Mouse (Mus musculus) CH12.LX (cell line): ENCODE measurements around the gene Naa16. TPM values are rescaled to one million over a fixed set of nuclear protein-coding genes. Genes with fewer than 3 reads are reported as not detected.
A peak's percentile ranks its signal among the peaks of the same experiment; 100 is the strongest.

Source experiments
- DNase-seq: peaks from one replicate; pipeline ENCODE4 v3.0.0-alpha.2; 2013; ENCODE audit errors: extremely low read depth
- H3K27ac ChIP-seq: 2 replicates; pipeline ENCODE4 v1.5.1; 2012; ENCODE audit warnings: low read depth, mild to moderate bottlenecking, control low read depth, moderate library complexity; ENCODE audit not compliant: insufficient read depth
- H3K27me3 ChIP-seq: replicated peaks from 2 replicates; pipeline ENCODE3; 2012; ENCODE audit warnings: inconsistent platforms
- H3K36me3 ChIP-seq, 2 experiments: replicated peaks in 1 of 2; 2 replicates each; pipeline versions ENCODE3 to v1.6.1; 2012; ENCODE audit warnings: inconsistent platforms in 1 of 2, low read length in 1 of 2, mild to moderate bottlenecking in 1 of 2, mixed read lengths in 1 of 2, moderate library complexity in 1 of 2; ENCODE audit not compliant: control insufficient read depth in 1 of 2, insufficient read depth in 1 of 2
- H3K4me1 ChIP-seq, 2 experiments: 2 replicates each; pipeline ENCODE4 v1.6.1; 2012; ENCODE audit warnings: inconsistent platforms in 1 of 2, moderate library complexity in 1 of 2; ENCODE audit not compliant: insufficient read depth in 2 of 2, control insufficient read depth in 1 of 2
- H3K4me2 ChIP-seq: 2 replicates; pipeline ENCODE4 v1.6.1; 2012; ENCODE audit warnings: low read depth, mild to moderate bottlenecking, control low read depth; ENCODE audit not compliant: poor library complexity, insufficient read depth, severe bottlenecking
- H3K4me3 ChIP-seq, 3 experiments: fragments of 150-350 bp in 1 of 3; sonication (generic) in 1 of 3; replicated peaks in 1 of 3; 2 replicates each; pipeline versions ENCODE3 to v1.5.1; 2011 to 2012; ENCODE audit warnings: low read depth in 2 of 3, low read length in 2 of 3, mild to moderate bottlenecking in 2 of 3, moderate library complexity in 2 of 3, control low read depth in 1 of 3, improper control_type of control experiment in 1 of 3, inconsistent platforms in 1 of 3, mixed read lengths in 1 of 3; ENCODE audit not compliant: poor library complexity in 1 of 3
- H3K79me2 ChIP-seq: replicated peaks from 2 replicates; pipeline ENCODE4 v1.6.1; 2012; ENCODE audit warnings: mild to moderate bottlenecking, moderate library complexity; ENCODE audit not compliant: control insufficient read depth, poor library complexity, insufficient read depth, severe bottlenecking; ENCODE audit errors: extremely low read depth
- H3K9ac ChIP-seq: 2 replicates; pipeline ENCODE4 v1.6.1; 2012; ENCODE audit warnings: low read depth, mild to moderate bottlenecking, control low read depth, moderate library complexity; ENCODE audit not compliant: insufficient read depth
- H3K9me3 ChIP-seq: replicated peaks from 2 replicates; pipeline ENCODE3; 2012; ENCODE audit warnings: low read length, inconsistent platforms, mixed read lengths
- MAX ChIP-seq: IDR thresholded peaks from 2 replicates; pipeline ENCODE4 v1.6.1; 2011; ENCODE audit warnings: low read length, improper control_type of control experiment
- MEF2A ChIP-seq: IDR thresholded peaks from 2 replicates; pipeline ENCODE4 v1.6.1; 2014; ENCODE audit warnings: low read depth, mild to moderate bottlenecking, inconsistent platforms, low read length, improper control_type of control experiment, borderline replicate concordance
- NELFE ChIP-seq: IDR thresholded peaks from 2 replicates; pipeline ENCODE4 v1.6.1; 2011; ENCODE audit warnings: low read depth, low read length, improper control_type of control experiment
- NRF1 ChIP-seq: IDR thresholded peaks from 2 replicates; pipeline ENCODE4 v1.6.1; 2014; ENCODE audit warnings: low read depth, mild to moderate bottlenecking, inconsistent platforms, low read length, improper control_type of control experiment, moderate library complexity
- POLR2A ChIP-seq: IDR thresholded peaks from 2 replicates; pipeline ENCODE4 v1.6.1; 2011; ENCODE audit warnings: low read depth, mild to moderate bottlenecking, improper control_type of control experiment, low read length
- POLR2AphosphoS2 ChIP-seq: IDR thresholded peaks from 2 replicates; pipeline ENCODE4 v1.6.1; 2011; ENCODE audit warnings: low read depth, low read length, improper control_type of control experiment
- RCOR1 ChIP-seq: conservative IDR thresholded peaks from 2 replicates; pipeline ENCODE4 v1.6.1; 2012; ENCODE audit warnings: low read depth, mild to moderate bottlenecking, inconsistent platforms, low read length, improper control_type of control experiment
- ZC3H11A ChIP-seq: IDR thresholded peaks from 2 replicates; pipeline ENCODE4 v1.6.1; 2012; ENCODE audit warnings: low read depth, mild to moderate bottlenecking, inconsistent platforms, low read length, improper control_type of control experiment
- ZKSCAN1 ChIP-seq: IDR thresholded peaks from 2 replicates; pipeline ENCODE4 v1.6.1; 2012; ENCODE audit warnings: low read depth, inconsistent platforms, low read length, improper control_type of control experiment, borderline replicate concordance
- ZMIZ1 ChIP-seq: IDR thresholded peaks from 2 replicates; pipeline ENCODE4 v1.6.1; 2012; ENCODE audit warnings: low read depth, mild to moderate bottlenecking, inconsistent platforms, low read length, improper control_type of control experiment
- dilution Hi-C: fragments of 300-500 bp; cut with MboI; formaldehyde crosslinking; loops from 2 replicates; pipeline ENCODE4 v1.14.3; 2020; ENCODE audit warnings: low sequenced_read_pairs; ENCODE audit not compliant: extremely low pct_unique_long_range_greater_than_20kb, extremely low pct_ligation_motif_present
- in situ Hi-C: fragments of 300-500 bp; cut with MboI; formaldehyde crosslinking; loops from 3 replicates; pipeline ENCODE4 v1.14.3; 2019; ENCODE audit warnings: low sequenced_read_pairs, low pct_ligation_motif_present, low pct_unique_long_range_greater_than_20kb, mixed read lengths
- polyA plus RNA-seq: library from polyadenylated mRNA; unstranded; fragments of >175 nt; gene quantifications from 2 replicates; pipeline ENCODE4 v1.2.1, GENCODE M21; 2012; ENCODE audit warnings: low read depth; ENCODE audit not compliant: insufficient read length
- total RNA-seq, 2 experiments: library from RNA; depleted of rRNA; stranded (reverse); fragments of 300-350 nt in 1 of 2; fragments of >200 nt in 1 of 2; gene quantifications; 2 replicates each; pipeline ENCODE4 v1.2.3; 2012 to 2014

Gene Naa16
- total and polyA plus RNA-seq, 3 experiments = 16.4 to 60.0 (median 42.6) TPM

GRCm38 (mm10) chr14:79301466-79301875 lies 89.1 kb downstream of the Naa16 start, which contains the start of gene Rgcc (continued):
- TF ChIP-seq MAX (peak; percentile 72; the same call in 1 of the 2 replicates), POLR2A (peak; percentile 96), NELFE (peak; percentile 74; the same call in 1 of the 2 replicates), ZC3H11A (no peak), ZKSCAN1 (no peak), NRF1 (peak; percentile 51; the same call in 1 of the 2 replicates), RCOR1 (no peak)

GRCm38 (mm10) chr14:79300641-79301350 lies 89.8 kb downstream of the Naa16 start:
- Histone ChIP-seq H3K4me2 (peak overlapping the region; percentile 73), H3K27ac (no peak overlapping the region), H3K36me3 (no peaks in the 10 kb centered on the region), H3K4me3 (peak overlapping the region; percentile 31 to 37 (median 34)), H3K9ac (no peak overlapping the region), H3K79me2 (no peaks in the 10 kb centered on the region), H3K9me3 (peaks cover 3% of the 10 kb centered on the region), H3K27me3 (peaks cover 17% of the 10 kb centered on the region), H3K4me1 (peaks cover 10 to 33% of the 10 kb centered on the region in 2 experiments)
- in situ Hi-C loops = loop anchor here (5.0 to 10.0 kb wide), 2 partner anchors 33 to 176 kb away; no protein-coding TSS in a partner anchor
- TF ChIP-seq POLR2AphosphoS2 = no peak
- TF ChIP-seq ZMIZ1 = 0 out of 2 replicates have a peak, but pooled peaks have one; percentile 12
- dilution Hi-C loops = no loop called here
- no peak for DNase-seq

- TF ChIP-seq MEF2A (peak; percentile 22; the same call in 1 of the 2 replicates), RCOR1 (no peak)
- no peaks in the 10 kb centered on the region for H3K36me3 ChIP-seq
- H3K9me3 ChIP-seq = peaks cover 3% of the 10 kb centered on the region
- dilution Hi-C loops = no loop called here
- DNase-seq = no peak
- no peak overlapping the region for H3K9ac ChIP-seq
- in situ Hi-C loops = loop anchor here (5.0 to 10.0 kb wide), 2 partner anchors 32 to 175 kb away; no protein-coding TSS in a partner anchor
- peaks cover 10 to 43% of the 10 kb centered on the region in 2 experiments for H3K4me1 ChIP-seq
- H3K27me3 ChIP-seq = peaks cover 17% of the 10 kb centered on the region
- H3K27ac ChIP-seq = no peak overlapping the region
- H3K79me2 ChIP-seq = no peaks in the 10 kb centered on the region
- no peak overlapping the region for H3K4me3 ChIP-seq
- 0 out of 2 replicates have a peak overlapping the region, but pooled peaks have one; percentile 73 for H3K4me2 ChIP-seq
Measured at GRCm38 (mm10) chr14:79299796-79300195, 90.8 kb downstream of the Naa16 start.
